Mouse (Mus musculus) limb, embryonic 12.5 days (tissue): ENCODE data around the gene Pax9. TPM values are rescaled to one million over a fixed set of nuclear protein-coding genes. Genes with fewer than 3 reads are reported as not detected.
A peak's percentile ranks its signal among the peaks of the same experiment; 100 is the strongest.

ENCODE experiments used
- ATAC-seq: fragments of 200-750 bp; cut with Nextera tagmentation; 2 replicates; pipeline ENCODE4 v1.8.0; 2017; ENCODE audit warnings: low read depth, moderate TSS enrichment; ENCODE audit not compliant: insufficient number of reproducible peaks, insufficient read depth, low FRiP score, low TSS enrichment
- H3K27ac ChIP-seq: fragments of 300-500 bp; sonication (generic); 2 replicates; pipeline ENCODE4 v1.5.1; 2016; ENCODE audit warnings: mild to moderate bottlenecking, moderate library complexity
- H3K27me3 ChIP-seq: fragments of 300-500 bp; sonication (generic); 2 replicates; pipeline ENCODE4 v1.6.1; 2016; ENCODE audit warnings: mild to moderate bottlenecking, moderate library complexity
- H3K36me3 ChIP-seq: fragments of 300-500 bp; sonication (generic); 2 replicates; pipeline ENCODE4 v1.6.1; 2016; ENCODE audit warnings: mild to moderate bottlenecking, moderate library complexity
- H3K4me1 ChIP-seq: fragments of 300-500 bp; sonication (generic); replicated peaks from 2 replicates; pipeline ENCODE4 v1.6.1; 2016
- H3K4me2 ChIP-seq: fragments of 300-500 bp; sonication (generic); 2 replicates; pipeline ENCODE4 v1.6.1; 2016; ENCODE audit warnings: mild to moderate bottlenecking, moderate library complexity
- H3K4me3 ChIP-seq: fragments of 300-500 bp; sonication (generic); replicated peaks from 2 replicates; pipeline ENCODE4 v1.5.1; 2016; ENCODE audit warnings: mild to moderate bottlenecking
- H3K9ac ChIP-seq: fragments of 300-500 bp; sonication (generic); replicated peaks from 2 replicates; pipeline ENCODE4 v1.6.1; 2016; ENCODE audit warnings: mild to moderate bottlenecking, moderate library complexity
- H3K9me3 ChIP-seq: fragments of 300-500 bp; sonication (generic); 2 replicates; pipeline ENCODE4 v1.6.1; 2016; ENCODE audit warnings: mild to moderate bottlenecking, moderate library complexity
- WGBS: fragments of 180-500 bp; shearing (Covaris S2); methylation state at CpG from one replicate; pipeline ENCODE4 v1.1.7; 2016; 5-methylcytosine and 5-hydroxymethylcytosine counted together
- polyA plus RNA-seq: library from polyadenylated mRNA; unstranded; fragments of >200 nt; fragmentation: Nextera tagmentation; extraction: Ambion mirVana; gene quantifications from 2 replicates; pipeline ENCODE4 v1.2.1, GENCODE M21; 2016

Gene Pax9
- polyA plus RNA-seq: 6.0 and 9.6 TPM in 2 replicates

DNA sequence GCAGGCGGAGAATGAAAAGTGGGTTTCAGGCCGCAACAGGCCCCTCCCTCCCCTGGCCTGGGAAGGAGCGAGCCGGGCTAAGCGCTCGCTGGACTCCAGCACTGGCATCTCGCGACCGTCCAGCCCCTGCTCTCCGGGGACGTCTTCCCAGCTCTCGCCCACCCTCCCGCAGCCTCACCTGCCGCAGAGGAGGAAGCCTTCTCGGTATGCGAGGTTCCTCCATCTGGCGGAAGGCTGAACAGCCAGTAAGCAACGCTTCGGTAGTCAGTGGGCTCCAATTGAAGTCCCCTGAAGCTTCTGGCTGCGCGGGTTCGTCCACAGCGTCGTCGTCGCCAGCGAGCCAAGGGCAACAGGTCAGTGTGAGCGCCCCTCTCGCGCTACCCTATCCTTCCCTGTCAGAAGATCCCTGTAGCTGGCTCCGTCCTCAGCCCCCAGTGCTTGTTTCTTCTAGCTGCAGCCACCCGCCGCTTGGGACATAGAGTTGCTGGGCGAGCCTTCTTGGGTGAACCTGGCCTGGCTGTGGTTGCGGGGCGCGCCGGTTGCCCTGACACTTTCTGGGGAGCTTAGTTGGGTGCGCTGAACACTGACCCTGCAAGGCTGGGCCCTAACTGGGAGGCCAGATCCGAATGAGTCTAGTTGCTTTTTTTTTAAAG lies at the start of gene Pax9:
Gene Pax9, plus strand, starts transcription at position 341 of the 653 bp plus-strand sequence.
- H3K9ac ChIP-seq: peak within 1 kb of the TSS; percentile 56
- 1% methylated on average over 40 of the region's 40 CpGs for WGBS
- ATAC-seq: no peak
- peaks cover 36% of the 10 kb centered on the region for H3K4me1 ChIP-seq
- 0 out of 2 replicates have a peak within 1 kb of the TSS, but pooled peaks have one; percentile 50 for H3K27ac ChIP-seq
- no peaks in the 10 kb centered on the region for H3K9me3 ChIP-seq
- H3K4me3 ChIP-seq: peak within 1 kb of the TSS; percentile 40
- H3K4me2 ChIP-seq: peak within 1 kb of the TSS; percentile 67
- no peaks in the 10 kb centered on the region for H3K36me3 ChIP-seq
- peaks cover 96% of the 10 kb centered on the region for H3K27me3 ChIP-seq

DNA sequence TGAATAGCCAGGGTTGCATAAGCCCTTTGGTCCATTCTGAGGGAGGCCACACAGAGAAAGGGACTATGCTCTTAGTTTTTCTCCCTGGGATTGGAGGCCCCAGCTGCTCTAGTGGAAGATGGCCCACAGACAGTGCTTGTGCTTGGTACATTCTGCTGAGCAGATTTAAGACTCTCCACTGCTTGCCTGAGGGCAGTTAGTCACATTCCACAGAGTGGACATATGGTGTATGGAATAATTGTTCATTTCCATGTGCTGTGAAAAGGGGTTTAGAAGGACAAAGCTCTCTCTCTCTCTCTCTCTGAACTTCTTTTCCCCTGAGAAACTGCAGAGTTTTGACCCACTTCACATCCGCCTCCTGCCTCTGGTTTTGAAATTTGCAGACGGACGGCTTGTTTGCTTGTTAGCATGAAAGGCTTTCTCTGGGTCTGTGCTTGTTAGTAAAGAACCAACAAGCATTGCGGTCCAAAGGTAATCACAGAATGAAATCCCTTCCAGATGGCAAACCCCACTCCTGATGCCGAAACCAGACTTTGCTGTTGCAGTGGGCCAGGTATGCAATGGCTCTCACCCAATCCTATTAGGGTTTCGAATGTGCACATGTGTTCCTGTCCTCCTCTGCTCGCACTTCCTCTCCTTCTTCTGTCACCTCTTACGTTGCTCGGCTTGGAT lies 22.0 kb upstream of the Pax9 start:
- Histone ChIP-seq H3K9me3 (no peaks in the 10 kb centered on the region), H3K27me3 (peaks cover 7% of the 10 kb centered on the region; the same call in 1 of the 2 replicates), H3K4me1 (peaks cover 18% of the 10 kb centered on the region), H3K4me3 (no peak overlapping the region), H3K36me3 (no peaks in the 10 kb centered on the region), H3K27ac (peak overlapping the region; percentile 66), H3K9ac (no peak overlapping the region), H3K4me2 (peak overlapping the region; percentile 31)
- ATAC-seq: peak; percentile 83
- WGBS: 37% methylated on average over 9 of the region's 9 CpGs

DNA sequence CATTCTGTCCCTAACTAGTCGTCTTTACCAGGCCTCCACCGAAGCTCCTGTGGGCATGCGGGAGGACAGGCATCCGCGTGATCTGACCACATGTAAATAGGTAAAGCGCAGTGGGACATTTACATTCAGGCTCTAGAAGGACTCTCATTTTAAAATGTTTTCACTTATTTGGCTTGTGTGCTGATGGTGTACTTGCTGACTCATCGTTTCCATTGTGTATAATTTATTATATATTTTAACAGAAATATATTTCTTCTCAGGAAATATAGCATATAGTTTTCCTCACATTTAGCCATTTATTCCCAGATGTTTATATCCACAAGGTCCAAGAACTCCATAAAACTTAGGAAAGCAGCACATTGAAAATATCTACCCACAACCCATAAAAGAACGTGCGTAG lies 20.8 kb upstream of the Pax9 start:
- no peak overlapping the region for H3K4me2 ChIP-seq
- ATAC-seq: no peak

DNA sequence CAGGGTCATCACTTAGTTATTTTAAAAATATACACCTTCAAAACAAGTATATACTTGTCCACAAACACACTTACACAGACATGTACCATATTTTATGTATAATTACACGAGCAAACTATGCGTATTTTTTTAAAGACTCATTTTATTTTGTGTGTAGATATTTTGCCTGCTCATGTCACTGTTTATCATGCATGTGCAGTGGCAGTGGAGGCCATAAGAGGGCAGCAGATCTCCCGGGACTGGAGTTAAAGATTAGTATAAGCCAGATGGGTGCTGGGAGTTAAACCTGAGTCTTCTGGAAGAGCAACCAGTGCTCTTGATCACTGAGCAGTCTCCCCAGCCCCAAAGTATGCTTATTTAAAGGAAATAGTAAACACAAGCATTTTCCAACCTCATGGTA lies 16.8 kb upstream of the Pax9 start:
- H3K27me3 ChIP-seq: peaks cover 38% of the 10 kb centered on the region
- WGBS: 42% methylated on average over 3 of the region's 3 CpGs

More for the DNA sequence above, 20.8 kb upstream of the Pax9 start:
- 85% methylated on average over 9 of the region's 9 CpGs for WGBS
- peaks cover 7% of the 10 kb centered on the region; the same call in 1 of the 2 replicates for H3K27me3 ChIP-seq
- peaks cover 18% of the 10 kb centered on the region for H3K4me1 ChIP-seq
- no peak overlapping the region for H3K4me3 ChIP-seq
- H3K27ac ChIP-seq: peak overlapping the region; percentile 66
- H3K9me3 ChIP-seq: no peaks in the 10 kb centered on the region
- no peaks in the 10 kb centered on the region for H3K36me3 ChIP-seq
- H3K9ac ChIP-seq: no peak overlapping the region

DNA sequence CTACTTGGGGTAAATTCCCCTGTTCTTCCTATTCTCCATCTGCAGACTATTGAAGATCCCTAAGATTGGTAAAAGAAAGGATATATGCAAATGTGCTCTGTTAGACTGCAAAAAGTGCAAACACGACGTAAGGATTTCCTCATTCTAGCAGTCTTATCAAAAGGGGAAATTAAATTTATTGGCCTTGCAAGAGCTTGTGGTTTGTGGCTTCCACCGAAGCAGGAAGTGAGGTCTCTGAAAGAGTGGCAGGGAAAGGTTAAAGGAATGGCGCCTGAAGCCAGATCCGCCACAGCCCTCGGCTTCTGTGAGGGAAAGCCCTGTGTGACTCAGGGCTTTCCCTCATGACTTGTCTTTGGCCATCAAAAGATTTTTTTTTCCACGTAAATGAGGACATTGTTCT lies 13.9 kb upstream of the Pax9 start:
- Histone ChIP-seq H3K36me3 (no peaks in the 10 kb centered on the region), H3K4me2 (no peak overlapping the region), H3K27me3 (peaks cover 61% of the 10 kb centered on the region), H3K4me1 (peaks cover 16% of the 10 kb centered on the region), H3K4me3 (no peak overlapping the region), H3K9me3 (no peaks in the 10 kb centered on the region), H3K9ac (no peak overlapping the region), H3K27ac (no peak overlapping the region)
- 60% methylated on average over 7 of the region's 7 CpGs for WGBS
- no peak for ATAC-seq

More for the DNA sequence above, 16.8 kb upstream of the Pax9 start:
- no peak for ATAC-seq
- Histone ChIP-seq H3K9me3 (no peaks in the 10 kb centered on the region), H3K36me3 (no peaks in the 10 kb centered on the region), H3K9ac (no peak overlapping the region), H3K27ac (no peak overlapping the region), H3K4me1 (peaks cover 12% of the 10 kb centered on the region), H3K4me3 (no peak overlapping the region), H3K4me2 (no peak overlapping the region)

DNA sequence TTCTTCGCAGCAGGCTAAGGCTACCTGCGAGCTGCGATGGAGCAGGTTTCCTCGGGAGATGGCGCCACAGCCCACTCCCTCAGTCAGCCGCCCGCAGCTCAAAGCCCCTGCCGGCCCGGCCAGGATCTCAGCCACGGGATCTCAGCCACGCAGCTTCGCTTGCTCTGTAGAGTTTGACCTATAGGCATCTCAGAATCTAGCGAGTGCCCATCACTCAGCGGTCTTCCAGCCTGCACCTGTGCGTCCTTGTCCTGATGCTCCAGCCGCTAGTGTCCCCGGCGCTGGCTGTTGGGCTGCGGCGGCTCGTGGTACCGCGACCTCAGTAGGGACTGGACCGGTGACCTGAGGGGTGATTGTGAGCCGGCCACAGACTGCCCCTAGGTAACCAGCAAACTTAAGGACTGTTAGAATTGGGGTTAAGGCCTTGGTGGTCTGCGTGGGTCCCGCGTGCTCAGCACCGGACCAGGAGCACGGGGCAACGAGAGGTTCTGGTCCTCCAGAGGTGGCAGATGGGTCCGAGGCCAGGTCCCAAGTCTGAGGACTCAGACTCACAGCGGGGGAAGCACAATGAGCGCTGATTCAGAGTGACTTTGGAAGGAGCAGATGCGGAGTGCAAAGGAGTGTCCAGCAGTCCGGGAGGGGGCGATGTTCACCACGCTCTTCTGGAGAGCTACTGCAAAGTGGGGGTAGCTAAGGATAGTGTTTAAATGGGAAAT lies 10.3 kb upstream of the Pax9 start:
- H3K27ac ChIP-seq: no peak overlapping the region
- H3K4me3 ChIP-seq: peak overlapping the region; percentile 42
- peak overlapping the region; percentile 83 for H3K4me2 ChIP-seq
- no peaks in the 10 kb centered on the region for H3K36me3 ChIP-seq
- peaks cover 24% of the 10 kb centered on the region for H3K4me1 ChIP-seq
- peak; percentile 73 for ATAC-seq
- H3K9ac ChIP-seq: peak overlapping the region; percentile 58
- H3K27me3 ChIP-seq: peaks cover 70% of the 10 kb centered on the region
- H3K9me3 ChIP-seq: no peaks in the 10 kb centered on the region
- 2% methylated on average over 38 of the region's 38 CpGs for WGBS

DNA sequence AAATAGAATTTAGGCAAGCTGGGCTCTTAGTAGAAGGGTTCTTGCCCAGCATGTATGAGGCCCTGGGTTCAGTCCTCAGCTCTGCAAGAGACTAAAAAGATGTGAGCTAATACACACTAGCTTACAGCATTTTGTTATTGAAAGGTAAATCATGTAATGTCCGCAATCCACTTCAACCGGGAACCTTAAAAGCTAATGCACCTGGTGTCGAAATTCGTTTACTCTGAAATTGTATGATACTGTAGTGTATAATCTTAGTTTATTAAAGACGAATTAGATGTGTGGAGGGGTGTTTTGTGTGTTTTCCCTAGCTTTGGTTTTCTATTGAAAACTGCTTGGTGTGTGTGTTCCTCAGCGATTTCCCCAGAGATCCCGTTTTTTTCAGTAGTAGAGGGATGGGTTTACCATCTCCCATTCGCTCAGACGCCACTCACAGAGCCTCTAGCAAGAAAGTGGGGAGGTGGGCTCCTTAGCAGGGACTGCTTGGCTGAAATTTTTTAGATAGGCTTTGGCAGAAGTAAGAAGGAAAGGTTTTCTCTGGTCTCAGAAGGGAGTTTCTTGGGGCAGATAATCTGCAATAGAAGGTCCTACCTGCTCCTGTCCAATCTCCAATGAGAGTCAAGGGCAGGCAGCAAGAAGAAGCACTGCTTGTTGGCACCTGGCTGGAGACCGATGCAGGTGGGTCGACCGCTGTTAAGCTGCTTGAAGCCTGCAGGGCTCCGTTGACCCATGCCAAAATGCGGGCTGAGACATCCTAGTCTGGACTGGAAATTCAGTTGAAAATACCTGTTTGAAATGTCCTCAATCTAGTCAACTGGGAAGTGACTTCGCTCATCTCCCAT lies 3.7 kb upstream of the Pax9 start:
- H3K4me1 ChIP-seq: peaks cover 31% of the 10 kb centered on the region
- H3K27ac ChIP-seq: no peak overlapping the region
- ATAC-seq: no peak
- no peak overlapping the region for H3K9ac ChIP-seq
- no peak overlapping the region for H3K4me3 ChIP-seq
- no peaks in the 10 kb centered on the region for H3K9me3 ChIP-seq
- 4% methylated on average over 15 of the region's 15 CpGs for WGBS
- H3K27me3 ChIP-seq: peaks cover 79% of the 10 kb centered on the region
- no peak overlapping the region for H3K4me2 ChIP-seq
- H3K36me3 ChIP-seq: no peaks in the 10 kb centered on the region

DNA sequence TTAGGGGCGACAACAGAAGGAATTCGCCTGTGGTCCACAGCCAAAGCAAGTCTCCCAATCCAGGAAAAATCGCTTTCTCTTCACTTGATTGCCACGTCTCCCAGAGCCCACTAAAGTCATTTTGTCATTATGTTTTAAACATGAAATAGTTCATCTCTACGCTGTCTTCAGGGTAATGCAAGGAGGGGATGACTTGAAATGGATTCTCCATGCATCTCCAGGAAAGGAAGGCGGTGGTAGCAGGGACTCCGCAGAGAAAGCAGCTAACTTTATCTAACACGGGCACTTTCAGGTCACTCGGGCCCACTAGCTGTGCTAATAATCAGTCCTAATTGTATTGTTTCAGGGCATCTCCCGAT lies 3.1 kb upstream of the Pax9 start:
- no peak overlapping the region for H3K9ac ChIP-seq
- H3K36me3 ChIP-seq: no peaks in the 10 kb centered on the region
- peaks cover 33% of the 10 kb centered on the region for H3K4me1 ChIP-seq
- WGBS: 3% methylated on average over 10 of the region's 10 CpGs
- no peak overlapping the region for H3K27ac ChIP-seq
- no peak for ATAC-seq
- no peaks in the 10 kb centered on the region for H3K9me3 ChIP-seq
- no peak overlapping the region for H3K4me2 ChIP-seq
- no peak overlapping the region for H3K4me3 ChIP-seq
- H3K27me3 ChIP-seq: peaks cover 84% of the 10 kb centered on the region

DNA sequence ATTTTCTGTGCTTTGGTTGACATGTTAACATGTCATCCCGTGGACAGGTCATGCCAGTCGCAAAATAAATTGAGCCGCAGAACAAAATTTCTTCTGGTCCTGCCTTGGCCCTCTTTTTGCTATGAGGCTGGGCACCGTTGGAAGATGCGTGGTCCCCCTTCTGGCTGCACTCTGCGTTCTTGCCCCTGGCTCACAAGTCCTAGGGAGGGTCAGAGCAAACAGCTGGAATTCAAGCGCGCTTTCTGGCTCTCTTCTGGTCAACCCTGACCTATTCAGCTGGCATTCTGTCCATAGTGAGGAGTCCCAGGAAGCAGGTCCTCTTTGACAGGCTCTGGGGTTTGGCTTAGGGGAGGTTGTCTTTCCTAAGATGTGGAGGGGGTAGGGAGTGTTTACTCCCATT lies 2.6 kb upstream of the Pax9 start:
- no peak overlapping the region for H3K4me2 ChIP-seq
- 4% methylated on average over 8 of the region's 8 CpGs for WGBS

DNA sequence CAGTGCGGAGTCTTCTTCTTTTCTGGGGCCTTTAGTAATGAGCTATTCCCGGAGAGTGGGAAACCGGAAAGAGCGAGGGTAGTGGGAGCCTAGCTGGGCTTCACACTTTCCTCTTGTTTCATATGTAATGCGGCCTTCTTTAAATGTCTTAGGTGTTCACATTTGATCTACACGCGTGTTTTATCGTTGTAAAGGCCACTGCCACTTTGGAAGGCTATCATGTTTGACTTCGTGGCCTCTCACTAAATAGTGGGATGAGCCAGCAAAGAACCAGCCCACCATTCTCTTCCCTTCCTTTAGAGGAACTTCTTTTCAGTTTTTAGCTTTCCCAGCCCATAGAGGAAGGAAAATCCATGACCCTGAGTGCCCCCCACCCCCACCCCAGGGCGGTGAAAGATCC lies 2.2 kb upstream of the Pax9 start:
- Histone ChIP-seq H3K36me3 (no peaks in the 10 kb centered on the region), H3K4me2 (peak overlapping the region; percentile 67; the same call in 1 of the 2 replicates), H3K27me3 (peaks cover 87% of the 10 kb centered on the region), H3K27ac (no peak overlapping the region), H3K9ac (no peak overlapping the region), H3K9me3 (no peaks in the 10 kb centered on the region), H3K4me1 (peaks cover 25% of the 10 kb centered on the region), H3K4me3 (peak overlapping the region; percentile 20; the same call in 1 of the 2 replicates)
- WGBS: 2% methylated on average over 10 of the region's 10 CpGs
- no peak for ATAC-seq

More for the DNA sequence above, 2.6 kb upstream of the Pax9 start:
- peaks cover 29% of the 10 kb centered on the region for H3K4me1 ChIP-seq
- no peak for ATAC-seq
- no peak overlapping the region for H3K4me3 ChIP-seq
- H3K36me3 ChIP-seq: no peaks in the 10 kb centered on the region
- H3K27ac ChIP-seq: no peak overlapping the region
- H3K9me3 ChIP-seq: no peaks in the 10 kb centered on the region
- H3K9ac ChIP-seq: no peak overlapping the region
- peaks cover 87% of the 10 kb centered on the region for H3K27me3 ChIP-seq
